Mouse (Mus musculus): ENCODE results near the gene Lbp. TPM values are rescaled to one million over a fixed set of nuclear protein-coding genes. Genes with fewer than 3 reads are reported as not detected.

Gene Lbp
- polyA plus RNA-seq (2015; fragmentation: Nextera tagmentation; extraction: Ambion mirVana) = 5.2 and 5.3 TPM in 2 replicates

GRCm38 (mm10) chr2:158305948-158306695, at the start of gene Lbp:
TSS of gene Lbp (plus strand) at chr2:158306493.
- no peaks in the 10 kb centered on the region for H3K36me3 ChIP-seq
- H3K9me3 ChIP-seq = peaks cover 2% of the 10 kb centered on the region; the same call in 1 of the 2 replicates
- H3K9ac ChIP-seq = no peak within 1 kb of the TSS
- H3K4me3 ChIP-seq = no peak within 1 kb of the TSS
- H3K4me2 ChIP-seq = no peak within 1 kb of the TSS
- peaks cover 7% of the 10 kb centered on the region; the same call in 1 of the 2 replicates for H3K4me1 ChIP-seq (replicated peaks)
- ATAC-seq (ENCODE audit: low read depth) = peak; percentile 23; the same call in 1 of the 2 replicates
- no peaks in the 10 kb centered on the region for H3K27me3 ChIP-seq
- 55% methylated on average over 13 of the region's 13 CpGs for WGBS
- no peak within 1 kb of the TSS for H3K27ac ChIP-seq (replicated peaks)

GRCm38 (mm10) chr2:158256894-158257293, 49.4 kb upstream of the Lbp start:
- H3K36me3 ChIP-seq = no peaks in the 10 kb centered on the region
- H3K9ac ChIP-seq = no peak overlapping the region
- WGBS = 18% methylated on average over 5 of the region's 5 CpGs
- no peak overlapping the region for H3K27ac ChIP-seq (replicated peaks)
- no peak for ATAC-seq (ENCODE audit: low read depth)
- H3K27me3 ChIP-seq = no peaks in the 10 kb centered on the region
- H3K4me3 ChIP-seq = no peak overlapping the region
- H3K9me3 ChIP-seq = no peaks in the 10 kb centered on the region
- no peak overlapping the region for H3K4me2 ChIP-seq
- H3K4me1 ChIP-seq (replicated peaks) = peaks cover 5% of the 10 kb centered on the region; the same call in 1 of the 2 replicates

GRCm38 (mm10) chr2:158258005-158258418, 48.3 kb upstream of the Lbp start, which contains the start of gene Bpi:
TSS of gene Bpi (plus strand) at chr2:158258094.
- Histone ChIP-seq H3K4me3 (no peak within 1 kb of the TSS), H3K4me1 (replicated peaks) (peaks cover 5% of the 10 kb centered on the region; the same call in 1 of the 2 replicates), H3K36me3 (no peaks in the 10 kb centered on the region), H3K4me2 (no peak within 1 kb of the TSS), H3K9ac (no peak within 1 kb of the TSS), H3K27ac (replicated peaks) (no peak within 1 kb of the TSS), H3K9me3 (no peaks in the 10 kb centered on the region), H3K27me3 (no peaks in the 10 kb centered on the region)
- 70% methylated on average over 18 of the region's 18 CpGs for WGBS
- no peak for ATAC-seq (ENCODE audit: low read depth)

GRCm38 (mm10) chr2:158258781-158259180, 47.5 kb upstream of the Lbp start:
- Histone ChIP-seq H3K27me3 (no peaks in the 10 kb centered on the region), H3K36me3 (no peaks in the 10 kb centered on the region), H3K4me1 (replicated peaks) (peaks cover 5% of the 10 kb centered on the region; the same call in 1 of the 2 replicates), H3K4me3 (no peak overlapping the region), H3K9me3 (no peaks in the 10 kb centered on the region), H3K4me2 (no peak overlapping the region), H3K27ac (replicated peaks) (no peak overlapping the region), H3K9ac (no peak overlapping the region)
- WGBS = 12% methylated on average over 12 of the region's 12 CpGs
- peak; percentile 47; the same call in 1 of the 2 replicates for ATAC-seq (ENCODE audit: low read depth)

GRCm38 (mm10) chr2:158259498-158259897, 46.8 kb upstream of the Lbp start:
- H3K27me3 ChIP-seq = no peaks in the 10 kb centered on the region
- H3K4me1 ChIP-seq (replicated peaks) = peaks cover 5% of the 10 kb centered on the region; the same call in 1 of the 2 replicates
- no peak overlapping the region for H3K4me2 ChIP-seq
- no peak overlapping the region for H3K4me3 ChIP-seq
- no peak overlapping the region for H3K27ac ChIP-seq (replicated peaks)
- H3K9ac ChIP-seq = no peak overlapping the region
- no peak for ATAC-seq (ENCODE audit: low read depth)
- H3K9me3 ChIP-seq = no peaks in the 10 kb centered on the region
- H3K36me3 ChIP-seq = no peaks in the 10 kb centered on the region
- 66% methylated on average over 8 of the region's 8 CpGs for WGBS

- no peaks in the 10 kb centered on the region for H3K9me3 ChIP-seq
- no peak overlapping the region for H3K27ac ChIP-seq (replicated peaks)
- no peak overlapping the region for H3K4me3 ChIP-seq
- no peaks in the 10 kb centered on the region for H3K27me3 ChIP-seq
- no peaks in the 10 kb centered on the region for H3K4me1 ChIP-seq (replicated peaks)
- H3K36me3 ChIP-seq = no peaks in the 10 kb centered on the region
- no peak overlapping the region for H3K9ac ChIP-seq
- no peak for ATAC-seq (ENCODE audit: low read depth)
- H3K4me2 ChIP-seq = no peak overlapping the region
- 43% methylated on average over 3 of the region's 3 CpGs for WGBS
Measured at GRCm38 (mm10) chr2:158264877-158265276, 41.4 kb upstream of the Lbp start.

GRCm38 (mm10) chr2:158270017-158270416, 36.3 kb upstream of the Lbp start:
- no peak overlapping the region for H3K27ac ChIP-seq (replicated peaks)
- H3K27me3 ChIP-seq = no peaks in the 10 kb centered on the region
- WGBS = 86% methylated on average over 8 of the region's 8 CpGs
- no peaks in the 10 kb centered on the region for H3K9me3 ChIP-seq
- H3K4me3 ChIP-seq = no peak overlapping the region
- H3K9ac ChIP-seq = no peak overlapping the region
- no peaks in the 10 kb centered on the region for H3K36me3 ChIP-seq
- no peak overlapping the region for H3K4me2 ChIP-seq
- H3K4me1 ChIP-seq (replicated peaks) = peaks cover 10% of the 10 kb centered on the region; the same call in 1 of the 2 replicates
- ATAC-seq (ENCODE audit: low read depth) = no peak

GRCm38 (mm10) chr2:158273646-158274045, 32.6 kb upstream of the Lbp start:
- Histone ChIP-seq H3K4me3 (no peak overlapping the region), H3K27ac (replicated peaks) (peak overlapping the region; percentile 70), H3K9me3 (no peaks in the 10 kb centered on the region), H3K4me1 (replicated peaks) (peaks cover 10% of the 10 kb centered on the region), H3K9ac (no peak overlapping the region), H3K27me3 (no peaks in the 10 kb centered on the region), H3K36me3 (no peaks in the 10 kb centered on the region), H3K4me2 (no peak overlapping the region)
- 28% methylated on average over 2 of the region's 2 CpGs for WGBS
- no peak for ATAC-seq (ENCODE audit: low read depth)

GRCm38 (mm10) chr2:158275349-158275748, 30.9 kb upstream of the Lbp start:
- Histone ChIP-seq H3K4me1 (replicated peaks) (peaks cover 10% of the 10 kb centered on the region), H3K4me3 (no peak overlapping the region), H3K9ac (no peak overlapping the region), H3K27me3 (no peaks in the 10 kb centered on the region), H3K36me3 (no peaks in the 10 kb centered on the region), H3K9me3 (no peaks in the 10 kb centered on the region), H3K27ac (replicated peaks) (no peak overlapping the region), H3K4me2 (no peak overlapping the region)
- WGBS = 94% methylated on average over 3 of the region's 3 CpGs
- ATAC-seq (ENCODE audit: low read depth) = no peak

GRCm38 (mm10) chr2:158275811-158276210, 30.5 kb upstream of the Lbp start:
- ATAC-seq (ENCODE audit: low read depth) = no peak
- no peak overlapping the region for H3K9ac ChIP-seq
- no peaks in the 10 kb centered on the region for H3K27me3 ChIP-seq
- H3K4me2 ChIP-seq = no peak overlapping the region
- H3K27ac ChIP-seq (replicated peaks) = no peak overlapping the region
- no peaks in the 10 kb centered on the region for H3K36me3 ChIP-seq
- WGBS = 70% methylated on average over 4 of the region's 4 CpGs
- H3K4me1 ChIP-seq (replicated peaks) = peaks cover 10% of the 10 kb centered on the region
- H3K4me3 ChIP-seq = no peak overlapping the region
- H3K9me3 ChIP-seq = no peaks in the 10 kb centered on the region

GRCm38 (mm10) chr2:158276451-158276850, 29.8 kb upstream of the Lbp start:
- ATAC-seq (ENCODE audit: low read depth) = no peak
- no peaks in the 10 kb centered on the region for H3K9me3 ChIP-seq
- no peak overlapping the region for H3K4me3 ChIP-seq
- peaks cover 10% of the 10 kb centered on the region for H3K4me1 ChIP-seq (replicated peaks)
- no peaks in the 10 kb centered on the region for H3K27me3 ChIP-seq
- WGBS = 60% methylated on average over 6 of the region's 6 CpGs
- H3K9ac ChIP-seq = no peak overlapping the region
- H3K4me2 ChIP-seq = no peak overlapping the region
- H3K36me3 ChIP-seq = no peaks in the 10 kb centered on the region
- H3K27ac ChIP-seq (replicated peaks) = no peak overlapping the region

- WGBS = 71% methylated on average over 4 of the region's 4 CpGs
- Histone ChIP-seq H3K36me3 (no peaks in the 10 kb centered on the region), H3K4me1 (replicated peaks) (peaks cover 10% of the 10 kb centered on the region), H3K4me2 (no peak overlapping the region), H3K4me3 (no peak overlapping the region), H3K9ac (no peak overlapping the region), H3K27me3 (no peaks in the 10 kb centered on the region), H3K9me3 (no peaks in the 10 kb centered on the region), H3K27ac (replicated peaks) (no peak overlapping the region)
- ATAC-seq (ENCODE audit: low read depth) = no peak
Measured at GRCm38 (mm10) chr2:158276878-158277277, 29.4 kb upstream of the Lbp start.
